Comparison of ENCODE assay signal across 7 mouse cellular contexts in genomic region chr11:89185862-89186261, GRCm38 (mm10).
DNase-seq lines count a peak whose midpoint lies in the region; ATAC-seq and TF ChIP-seq lines count a peak whose summit lies in the region.

No protein-coding gene starts in this region.

- no peak overlapping the region for H3K4me3 ChIP-seq in hindbrain, postnatal 0 days (ENCODE audit: low read length)
- no peak overlapping the region for H3K4me3 ChIP-seq in hindbrain, embryonic 10.5 days

- 25% methylated on average over 6 of the region's 6 CpGs for WGBS in hindbrain, postnatal 0 days
- WGBS in hindbrain, embryonic 10.5 days: 89% methylated on average over 6 of the region's 6 CpGs

- TF ChIP-seq POLR2A in brain, embryonic 14.5 days (IDR thresholded peaks at IDR 0.05; ENCODE audit: borderline replicate concordance, extremely low read depth, insufficient read depth, insufficient read length, poor library complexity, severe bottlenecking): no peak

- TF ChIP-seq CTCF in hindbrain, postnatal 0 days (IDR thresholded peaks at IDR 0.05; ENCODE audit: low read depth): no peak
- TF ChIP-seq CTCF in brain, embryonic 14.5 days (IDR thresholded peaks at IDR 0.05; ENCODE audit: borderline replicate concordance, extremely low read depth, insufficient read depth, insufficient read length): no peak

- 0 out of 2 replicates have a peak, but pooled peaks have one; percentile 24 for ATAC-seq in hindbrain, postnatal 0 days

- H3K4me2 ChIP-seq in hindbrain, postnatal 0 days (ENCODE audit: low read depth, low read length): no peak overlapping the region

- H3K27me3 ChIP-seq in hindbrain, postnatal 0 days (ENCODE audit: insufficient read depth, low read length): no peaks in the 10 kb centered on the region
- H3K27me3 ChIP-seq in hindbrain, embryonic 10.5 days (ENCODE audit: insufficient read depth, poor library complexity, severe bottlenecking): peaks cover 11% of the 10 kb centered on the region; the same call in 1 of the 2 replicates

- no peak overlapping the region for H3K27ac ChIP-seq in hindbrain, postnatal 0 days
- H3K27ac ChIP-seq in hindbrain, embryonic 10.5 days: no peak overlapping the region

- H3K4me1 ChIP-seq in hindbrain, postnatal 0 days (ENCODE audit: insufficient read depth, low read length): peaks cover 9% of the 10 kb centered on the region
- H3K4me1 ChIP-seq in hindbrain, embryonic 10.5 days (replicated peaks): peaks cover 14% of the 10 kb centered on the region

- DNase-seq in hindbrain, postnatal 0 days (ENCODE audit: low spot score): peak; percentile 79
- DNase-seq in hindbrain, embryonic 10.5 days (ENCODE audit: low spot score): no peak
- peak; percentile 46 for DNase-seq in Muller cell, postnatal 12 days (ENCODE audit: inconsistent ontology term)
- DNase-seq in brain, embryonic 14.5 days (ENCODE audit: low read depth): peak; percentile 87
- DNase-seq in kidney, postnatal 4 days: peak; percentile 60 to 73
- no peak for DNase-seq in layer of hippocampus, postnatal 36 days
- no peak for DNase-seq in layer of hippocampus, adult 9-11 months

- no peaks in the 10 kb centered on the region for H3K36me3 ChIP-seq in hindbrain, postnatal 0 days (ENCODE audit: insufficient read depth, low read length)
- no peaks in the 10 kb centered on the region for H3K36me3 ChIP-seq in hindbrain, embryonic 10.5 days

- H3K9me3 ChIP-seq in hindbrain, postnatal 0 days (ENCODE audit: low read length): no peaks in the 10 kb centered on the region
- no peaks in the 10 kb centered on the region for H3K9me3 ChIP-seq in hindbrain, embryonic 10.5 days

- no peak overlapping the region for H3K9ac ChIP-seq in hindbrain, postnatal 0 days (replicated peaks; ENCODE audit: low read length)

Comparison
In these comparisons a context has a peak if more than half of its experiments do, and no peak if none do; other contexts are left out.
1. DNase-seq: peak in hindbrain, postnatal 0 days (single experiment), Muller cell, postnatal 12 days (single experiment), brain, embryonic 14.5 days (single experiment) and kidney, postnatal 4 days (2 of 2); none in hindbrain, embryonic 10.5 days (single experiment), layer of hippocampus, postnatal 36 days (0 of 2) and layer of hippocampus, adult 9-11 months (single experiment).